Mouse (Mus musculus) skeletal muscle tissue, adult 2 months (tissue): ENCODE measurements around the gene Rerg.

ENCODE experiments used
- DNase-seq: peaks from one replicate; pipeline ENCODE4 v3.0.0-alpha.2; 2012; ENCODE audit warnings: low read depth, low spot score

The Rerg gene

DNA sequence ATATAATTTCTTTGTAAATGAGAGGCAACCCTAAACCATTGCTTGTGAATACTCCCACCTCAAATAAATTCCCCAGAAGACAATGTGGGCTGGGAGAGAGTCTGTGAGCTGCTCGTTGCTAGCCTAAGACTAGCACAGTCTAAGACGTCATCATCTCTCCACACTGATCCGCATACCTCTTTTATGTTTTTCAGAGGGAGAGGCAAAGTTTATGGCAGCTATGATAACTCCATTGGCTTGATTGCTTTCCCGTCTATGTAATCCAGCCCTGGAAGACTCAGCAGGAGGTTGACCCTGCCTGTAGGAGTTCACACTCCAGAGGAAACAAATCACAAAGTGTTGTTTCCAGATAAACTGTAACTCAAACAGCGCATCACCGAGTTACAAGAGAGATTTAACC, 38.9 kb downstream of the Rerg start:
- DNase-seq = no peak

DNA sequence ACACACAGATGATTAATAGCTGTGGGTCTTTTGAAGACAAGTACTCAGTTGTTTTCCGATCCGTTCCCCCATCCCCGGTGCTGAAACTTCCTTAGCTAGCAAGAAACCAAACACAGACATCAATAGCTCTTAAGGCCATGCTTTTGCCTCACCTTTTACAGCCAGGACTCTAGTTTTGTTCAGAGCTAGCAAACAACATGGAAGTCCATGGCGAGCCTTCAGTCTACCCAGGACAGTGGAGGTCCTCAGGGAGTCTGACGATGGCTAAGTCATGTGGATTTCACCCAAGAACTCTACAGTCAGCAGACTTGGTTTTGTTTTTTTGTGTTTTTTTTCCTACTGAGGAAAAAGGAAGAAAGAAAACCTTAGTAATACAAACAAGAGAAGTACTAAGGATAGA, 43.4 kb downstream of the Rerg start:
- DNase-seq = no peak

DNA sequence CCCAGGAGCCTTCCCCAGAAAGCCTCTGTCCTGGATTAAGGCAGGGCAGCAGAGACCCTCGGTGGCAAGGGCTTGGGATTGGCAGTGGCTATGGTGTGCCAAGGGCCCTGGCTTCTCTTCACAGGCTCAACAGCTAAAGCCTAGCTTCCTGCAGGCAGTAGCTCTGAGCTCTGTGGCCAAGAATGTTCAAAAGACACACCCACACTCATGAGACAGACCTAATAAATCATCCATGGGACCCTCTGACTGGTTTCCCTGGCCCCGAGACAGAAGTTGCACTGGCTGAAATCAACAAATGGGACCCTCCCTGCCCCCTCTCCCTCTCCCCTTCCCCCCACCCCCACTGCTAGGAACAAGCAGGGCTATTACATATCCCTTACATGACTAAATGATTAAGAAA, 44.1 kb downstream of the Rerg start:
- no peak for DNase-seq

DNA sequence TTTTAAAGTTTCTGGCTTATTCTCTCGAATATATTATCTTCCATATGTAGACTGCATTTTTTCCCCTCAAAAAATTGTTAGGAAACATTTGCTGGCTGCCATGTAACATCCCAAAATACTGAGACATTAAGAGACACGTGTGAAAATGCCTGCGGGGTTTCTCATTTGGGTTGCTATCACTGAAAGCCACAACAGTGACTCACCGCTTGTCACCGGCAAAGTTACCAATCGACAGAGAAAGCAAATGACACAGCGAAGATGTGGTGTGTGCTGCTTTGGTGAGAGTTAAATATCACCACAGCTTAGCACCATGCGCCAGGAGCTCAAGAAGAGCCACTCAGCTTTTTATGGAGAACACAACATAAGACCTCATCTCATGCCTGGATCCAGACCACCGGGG, 44.9 kb downstream of the Rerg start:
- no peak for DNase-seq

DNA sequence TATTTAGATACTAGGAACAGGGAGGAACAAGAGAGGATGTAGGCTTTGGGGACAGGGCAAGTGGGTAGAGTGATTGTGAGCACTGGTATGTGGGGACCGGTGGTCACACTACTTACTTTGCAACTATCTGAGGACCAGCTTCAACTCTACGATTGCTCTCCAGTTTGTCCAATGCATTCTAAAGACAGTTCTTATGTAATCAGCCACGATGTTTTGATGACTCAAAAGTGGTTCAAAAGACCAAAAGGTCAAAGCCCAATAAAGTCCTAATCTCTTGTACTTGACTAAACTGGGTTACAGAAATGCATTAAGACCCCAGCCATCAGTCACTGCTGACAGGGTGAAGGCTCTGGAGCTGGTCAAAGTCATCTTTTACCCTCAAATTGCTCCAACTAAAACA, 45.3 kb downstream of the Rerg start:
- no peak for DNase-seq

DNA sequence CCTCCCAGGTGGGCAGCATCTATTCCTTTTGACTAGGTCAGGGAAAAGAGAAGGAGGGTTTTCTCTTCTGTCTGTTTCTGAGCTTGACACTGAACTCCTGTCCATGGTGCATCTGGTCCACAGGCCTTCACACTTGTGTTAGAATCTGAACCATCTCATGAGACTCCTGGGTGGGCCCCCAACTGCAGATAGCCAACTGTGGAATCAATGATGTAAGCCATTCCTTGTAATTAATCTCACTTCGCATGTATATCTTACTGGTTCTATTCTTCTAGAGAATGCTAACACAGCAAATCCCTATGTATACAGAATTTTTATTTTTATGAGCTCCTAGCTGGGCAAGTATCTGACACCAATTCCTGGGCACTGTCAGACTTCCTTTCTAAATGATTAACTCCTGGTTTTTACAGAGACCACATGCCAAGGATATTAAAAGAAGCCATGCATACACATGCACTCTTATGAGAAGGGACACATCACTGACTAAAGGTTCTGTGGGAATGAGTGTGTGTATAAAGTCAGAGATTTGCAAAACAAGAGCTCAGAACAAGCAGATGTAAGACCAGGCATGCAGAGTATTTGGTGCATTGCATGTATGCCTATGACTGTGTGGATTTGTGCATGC, 53.3 kb downstream of the Rerg start:
- DNase-seq = no peak

DNA sequence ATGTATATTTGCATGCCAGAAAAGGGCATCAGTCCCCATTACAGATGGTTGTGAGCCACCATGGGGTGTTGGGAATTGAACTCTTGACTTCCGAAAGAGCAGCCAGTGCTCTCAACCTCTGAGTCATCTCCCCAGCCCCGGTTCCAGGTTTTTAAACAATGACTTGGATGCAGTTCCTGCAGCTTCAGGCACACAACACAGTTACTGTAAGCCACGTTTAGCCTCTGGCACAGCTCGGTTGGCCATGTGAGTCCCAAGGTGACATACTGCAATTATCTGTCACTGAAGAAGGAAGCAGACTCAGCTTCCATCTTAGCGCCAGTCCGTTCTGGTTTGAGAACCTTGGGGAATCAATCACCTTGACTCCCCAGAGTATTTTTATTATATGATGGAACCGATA, 55.4 kb downstream of the Rerg start:
- no peak for DNase-seq

DNA sequence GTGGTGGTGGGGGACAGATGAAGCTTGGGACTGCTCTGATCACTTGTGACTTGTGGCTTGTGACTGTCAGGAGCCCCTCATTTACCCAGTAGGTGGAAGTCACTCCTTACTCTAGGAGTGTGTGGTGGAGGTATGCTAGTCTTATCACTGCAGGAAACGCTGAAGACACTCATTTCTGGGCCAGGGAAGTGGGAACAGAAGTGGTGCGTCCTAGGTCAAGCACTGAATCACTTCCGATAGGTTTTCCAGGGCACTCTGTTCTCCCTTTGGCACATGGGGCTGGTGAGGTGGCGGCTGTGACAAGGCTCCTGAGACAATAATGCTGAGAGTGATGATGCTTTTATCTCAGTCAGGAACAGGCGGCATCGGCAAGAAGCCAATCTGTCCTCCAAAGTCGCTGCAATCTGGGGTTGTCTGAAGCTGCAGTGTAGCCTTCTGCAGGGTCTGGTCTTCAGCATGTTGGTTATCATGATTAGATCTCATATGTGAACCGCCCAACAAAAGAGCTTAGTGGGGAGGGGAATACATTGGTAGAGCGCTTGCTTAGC, 59.0 kb downstream of the Rerg start:
- no peak for DNase-seq

DNA sequence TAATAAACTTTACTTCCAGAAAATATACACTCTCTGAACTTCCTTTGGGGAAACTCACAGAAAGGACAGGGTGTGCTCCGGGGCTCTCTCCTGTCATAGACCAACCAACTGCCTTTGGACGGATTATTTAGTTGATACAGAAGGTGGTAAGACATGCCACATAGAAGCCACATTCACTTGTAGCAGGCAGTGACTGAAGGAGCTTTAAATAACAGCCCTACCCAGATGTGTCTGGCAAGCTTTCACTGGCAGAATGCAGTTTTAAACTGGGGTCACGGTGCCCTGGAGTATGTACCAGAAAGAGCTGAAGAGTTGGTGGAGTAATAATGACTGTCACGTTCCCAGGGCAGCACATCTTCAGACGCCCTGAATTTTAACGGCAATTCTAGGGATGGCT, 59.5 kb downstream of the Rerg start:
- DNase-seq = no peak

DNA sequence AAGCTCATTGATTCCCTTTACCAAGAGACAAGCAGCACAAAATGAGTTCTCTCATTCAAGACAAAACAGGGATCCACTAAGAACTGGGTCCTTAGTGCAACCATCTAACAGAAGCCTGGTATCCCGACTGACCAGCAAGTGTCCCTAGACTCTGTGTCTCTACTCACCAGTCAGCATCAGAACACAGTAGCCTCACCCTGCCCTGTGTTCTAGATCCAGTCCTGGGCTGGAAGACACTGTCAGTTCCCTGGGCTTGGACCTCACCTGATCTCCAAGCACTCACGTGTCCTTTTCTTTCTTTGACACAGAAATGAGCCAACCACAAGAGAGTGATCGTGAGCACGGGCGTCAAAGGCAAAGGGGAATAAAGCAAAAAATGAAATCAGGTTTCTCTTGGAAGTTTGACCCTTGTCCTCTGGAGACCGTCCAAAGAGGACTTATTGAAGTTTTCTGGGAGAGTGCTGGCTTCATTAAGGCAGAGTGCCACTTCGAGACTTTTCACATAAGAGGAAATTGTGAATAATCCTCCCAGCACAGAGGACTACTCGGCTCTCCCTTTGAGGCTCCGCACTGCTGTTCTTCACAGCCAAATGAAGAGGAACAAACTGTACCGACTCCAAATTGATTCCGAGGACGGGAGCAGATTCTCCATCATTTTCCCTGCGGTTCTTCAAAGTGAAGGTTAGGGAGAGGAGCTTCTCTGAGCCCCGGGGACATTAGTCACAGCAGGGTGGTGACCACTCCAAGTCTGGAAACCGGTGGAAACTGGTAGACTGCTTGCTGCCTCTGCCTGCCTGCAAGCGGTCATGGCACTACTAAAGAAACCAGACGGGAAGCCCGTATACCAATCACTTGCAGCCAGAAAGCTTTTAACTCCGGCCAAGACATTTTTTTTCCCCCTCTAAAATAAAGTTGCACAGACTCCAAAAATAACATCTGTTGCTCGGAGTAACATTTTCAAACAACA, 60.2 kb downstream of the Rerg start:
- DNase-seq = peak; percentile 39

DNA sequence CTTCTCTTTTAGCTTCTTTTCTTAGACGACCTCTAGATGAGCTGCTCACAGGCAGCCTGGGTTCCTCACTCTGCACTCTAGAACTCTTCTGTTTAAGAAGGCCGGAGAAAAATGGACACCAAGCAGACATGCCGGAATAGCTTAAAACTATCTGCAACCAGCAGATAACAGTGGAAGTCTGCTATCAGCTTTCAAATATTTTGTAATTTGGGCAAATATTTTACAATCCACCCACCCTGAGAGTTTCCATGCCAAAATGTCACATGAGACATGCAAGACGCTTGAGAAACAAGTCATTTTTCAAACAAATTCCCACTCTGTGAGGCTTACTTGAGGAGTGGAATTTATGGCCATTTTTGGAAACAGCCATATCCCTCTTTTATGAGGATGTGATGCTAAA, 65.0 kb downstream of the Rerg start:
- no peak for DNase-seq

DNA sequence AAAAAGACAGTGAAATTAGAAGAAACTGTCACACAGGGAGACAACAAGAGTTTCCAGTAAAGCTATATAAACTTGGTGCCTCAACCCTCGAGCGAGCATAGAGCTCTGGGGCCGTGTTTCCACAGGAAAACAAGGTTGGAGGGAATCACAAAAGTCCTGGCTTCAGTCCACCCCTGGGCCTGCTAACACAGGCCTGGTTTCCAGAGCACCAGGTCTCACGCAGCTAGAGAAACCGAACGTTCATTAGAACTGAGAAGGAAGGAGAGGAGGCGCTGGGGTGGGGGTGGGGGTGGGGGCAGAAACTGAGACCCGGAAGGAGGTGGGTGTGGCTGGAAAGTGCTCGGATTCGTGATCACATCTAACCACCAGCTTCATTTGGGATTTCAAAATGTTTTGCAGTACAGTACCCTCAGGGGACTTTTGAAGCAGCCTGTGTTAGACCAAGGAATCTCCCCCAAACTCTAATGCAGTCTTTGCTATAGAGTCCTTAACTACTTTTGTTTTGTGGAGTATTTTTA, 67.6 kb downstream of the Rerg start:
- DNase-seq = no peak

DNA sequence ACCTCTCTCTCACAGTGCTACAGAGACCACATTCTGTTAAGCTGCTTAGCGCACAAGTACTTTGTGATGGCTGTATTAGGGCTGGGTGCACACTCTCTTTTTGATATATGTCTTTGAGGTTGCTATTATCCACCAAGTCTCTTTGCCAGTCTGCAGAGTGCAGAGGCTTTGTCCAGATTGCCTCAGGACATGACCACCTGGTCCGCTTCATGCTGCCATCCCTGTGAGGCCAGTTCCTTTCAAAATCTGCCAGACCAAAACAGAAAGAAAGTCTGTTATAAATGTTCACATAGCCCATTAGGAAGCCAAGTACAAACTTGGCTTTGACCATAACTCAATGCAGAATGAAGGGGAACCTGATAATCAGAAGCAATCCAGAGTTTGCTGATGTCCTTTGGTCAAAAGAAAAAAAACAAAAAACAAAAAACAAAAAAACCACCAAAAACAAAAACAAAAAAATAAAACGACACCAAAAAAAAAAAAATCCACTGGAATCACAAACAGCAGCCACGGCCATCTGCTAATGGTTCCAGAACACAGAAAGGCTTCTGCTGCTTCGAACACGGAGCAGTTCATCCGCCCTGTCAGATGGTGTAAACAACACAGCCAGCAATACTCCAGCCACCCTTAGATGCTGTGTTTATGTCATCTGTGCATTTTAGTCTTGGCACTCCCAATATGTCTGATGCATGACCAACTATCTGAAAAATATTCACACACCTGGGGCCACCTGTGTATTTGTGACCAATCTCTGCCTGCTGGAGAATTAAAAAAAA, 68.2 kb downstream of the Rerg start:
- DNase-seq = no peak

DNA sequence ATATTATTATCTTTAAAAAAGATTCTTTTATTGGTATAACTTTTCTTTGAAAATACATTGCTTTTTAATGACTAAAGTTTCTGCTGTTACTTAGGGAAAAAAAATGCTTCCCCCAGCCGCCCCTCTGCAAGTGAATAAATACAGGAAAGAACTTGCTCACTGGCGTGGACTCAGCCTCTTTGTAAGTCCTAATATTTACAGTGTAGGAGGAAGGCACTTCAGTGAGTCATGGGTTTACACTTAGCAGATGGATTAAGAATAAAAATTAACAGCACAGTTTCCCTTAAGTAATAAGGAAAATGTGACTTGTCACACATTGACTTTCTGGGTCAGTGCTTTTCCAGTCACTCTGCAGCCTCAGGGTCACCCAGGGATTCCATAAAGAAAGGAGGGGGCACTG, 70.0 kb downstream of the Rerg start:
- no peak for DNase-seq

DNA sequence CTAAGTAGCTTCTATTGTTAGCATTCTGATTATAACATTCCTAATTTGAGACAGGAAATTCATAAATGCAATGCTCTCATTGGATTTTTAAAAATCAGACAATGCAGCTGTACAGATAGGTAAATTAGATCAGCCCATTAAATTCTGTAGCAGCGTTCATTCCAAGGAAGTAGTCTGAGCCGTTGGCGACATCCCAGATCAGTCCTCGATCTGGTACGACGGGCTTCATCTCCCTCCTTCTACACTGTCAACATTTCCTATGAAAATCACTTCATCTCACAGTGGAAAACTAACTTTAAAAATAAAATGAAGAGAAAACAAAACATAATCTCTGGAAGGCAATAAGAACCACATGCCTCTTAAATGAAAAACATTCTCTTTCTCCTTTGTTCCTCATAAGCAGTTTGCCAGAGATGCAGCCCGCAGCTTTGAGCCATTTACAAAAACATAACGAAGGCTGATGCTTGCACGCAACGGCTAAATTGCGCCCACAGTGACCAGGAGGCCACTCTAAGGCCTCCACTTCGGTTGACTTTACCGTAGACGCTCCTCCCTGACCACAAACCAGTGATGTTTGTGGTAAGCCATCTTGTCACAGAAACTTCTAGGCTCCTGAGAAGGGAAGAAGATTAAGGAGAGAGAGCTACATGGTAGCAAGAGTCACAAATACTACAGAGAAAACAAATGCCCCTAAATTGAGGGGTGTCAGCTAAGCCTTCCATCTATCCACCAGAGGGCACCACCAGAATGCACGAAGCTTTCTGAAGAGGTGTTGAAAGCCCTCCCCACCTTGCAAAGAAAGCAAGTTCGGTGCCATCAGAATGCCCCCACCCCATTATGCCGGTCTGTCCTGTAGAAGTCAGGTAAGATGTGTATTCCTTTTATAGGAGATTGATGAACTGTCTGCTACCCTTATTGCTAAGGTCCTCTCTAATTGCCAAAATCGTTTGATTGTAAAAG, 71.8 kb downstream of the Rerg start:
- peak; percentile 17 for DNase-seq

DNA sequence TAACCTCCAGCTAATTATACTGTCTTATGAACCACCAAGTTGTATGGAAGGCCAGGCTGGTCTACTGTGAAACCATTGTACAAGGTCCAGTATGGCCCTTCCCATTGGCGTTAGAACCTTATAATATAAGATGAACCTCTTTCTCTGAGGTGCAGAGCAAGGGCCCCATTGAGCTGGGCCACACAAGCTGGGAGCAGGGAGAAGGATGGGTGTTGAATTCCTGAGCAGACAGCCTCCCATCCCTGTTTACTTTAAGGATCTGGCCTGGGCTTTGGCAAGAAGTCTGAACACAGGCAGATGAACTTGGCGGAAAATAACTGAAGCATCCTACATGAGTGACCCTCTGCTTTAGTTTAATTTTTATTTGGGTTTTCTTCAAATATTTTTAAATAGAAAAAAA, 75.8 kb downstream of the Rerg start:
- no peak for DNase-seq

DNA sequence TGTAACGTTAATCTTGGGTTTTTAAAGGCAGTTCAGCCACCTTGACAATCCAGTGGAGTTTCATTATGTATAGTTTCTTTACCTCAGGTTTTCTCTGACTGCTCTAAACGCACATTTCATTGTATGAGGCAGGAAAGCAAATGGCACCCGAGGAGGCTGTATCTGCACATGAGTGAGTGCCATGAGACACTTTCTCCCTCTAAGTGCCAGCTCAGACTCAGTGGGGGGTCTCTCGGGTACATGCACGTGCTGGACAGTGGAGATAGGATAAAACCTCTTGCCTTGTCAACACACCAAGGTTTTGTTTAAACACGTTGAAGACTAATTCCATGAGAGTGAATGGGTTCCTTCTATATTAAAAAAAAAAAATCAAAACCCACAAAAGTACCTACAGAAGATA, 81.8 kb downstream of the Rerg start:
- DNase-seq = no peak

DNA sequence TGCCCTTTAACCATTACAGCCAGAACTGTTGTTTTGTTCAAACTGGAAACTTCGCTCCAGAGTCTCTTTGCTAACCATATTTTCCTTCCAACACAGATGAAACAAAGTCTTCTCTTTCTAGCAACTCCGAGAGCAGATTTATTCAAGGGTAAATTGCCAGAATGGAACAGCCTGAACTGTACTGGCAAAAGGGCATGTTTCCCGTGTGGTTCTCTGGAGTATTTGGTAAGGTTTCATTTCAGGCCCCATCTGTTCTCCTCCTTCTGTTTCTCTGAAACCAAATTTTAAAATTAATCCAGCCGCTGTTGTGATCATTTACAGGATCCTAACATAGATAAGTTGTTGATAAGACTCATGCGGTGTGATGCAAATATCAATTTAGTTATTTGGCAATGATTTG, 82.3 kb downstream of the Rerg start:
- DNase-seq = no peak

DNA sequence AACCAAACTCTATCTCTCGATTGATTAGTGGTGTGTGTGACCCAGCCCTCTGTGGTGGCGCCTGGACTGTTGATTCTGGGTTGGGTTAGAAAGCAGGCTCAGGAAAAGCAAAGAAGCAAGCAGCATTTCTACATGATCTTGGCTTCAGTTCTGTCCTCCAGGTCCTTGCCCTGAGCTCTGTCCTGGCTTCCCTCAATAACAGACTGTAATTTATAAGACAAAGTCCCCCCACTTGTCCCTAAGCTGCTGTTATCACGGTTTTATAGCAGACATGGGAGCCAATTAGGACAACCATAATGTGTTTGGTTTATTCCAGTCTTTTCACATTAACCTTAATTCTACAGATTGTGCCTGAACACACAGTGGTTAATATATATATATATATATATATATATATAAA, 82.8 kb downstream of the Rerg start:
- no peak for DNase-seq

DNA sequence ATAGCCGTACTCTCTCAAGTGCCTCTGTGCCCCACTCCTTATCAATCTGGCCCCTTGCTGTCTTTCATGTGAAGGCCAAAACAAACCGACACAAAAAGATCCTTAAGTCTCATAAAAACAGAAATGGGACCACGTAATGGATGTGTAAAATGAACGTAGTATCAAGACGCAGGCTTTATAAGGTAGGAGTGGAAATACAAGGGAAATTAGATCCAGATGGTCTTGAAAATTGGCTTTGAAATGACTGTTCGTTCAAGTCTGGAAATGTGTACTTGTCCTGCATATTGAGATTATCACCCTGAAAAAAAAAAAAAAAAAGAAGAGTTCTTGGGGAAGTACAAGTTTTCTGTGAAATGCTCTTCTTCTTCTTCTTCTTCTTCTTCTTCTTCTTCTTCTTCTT, 90.6 kb downstream of the Rerg start:
- no peak for DNase-seq

DNA sequence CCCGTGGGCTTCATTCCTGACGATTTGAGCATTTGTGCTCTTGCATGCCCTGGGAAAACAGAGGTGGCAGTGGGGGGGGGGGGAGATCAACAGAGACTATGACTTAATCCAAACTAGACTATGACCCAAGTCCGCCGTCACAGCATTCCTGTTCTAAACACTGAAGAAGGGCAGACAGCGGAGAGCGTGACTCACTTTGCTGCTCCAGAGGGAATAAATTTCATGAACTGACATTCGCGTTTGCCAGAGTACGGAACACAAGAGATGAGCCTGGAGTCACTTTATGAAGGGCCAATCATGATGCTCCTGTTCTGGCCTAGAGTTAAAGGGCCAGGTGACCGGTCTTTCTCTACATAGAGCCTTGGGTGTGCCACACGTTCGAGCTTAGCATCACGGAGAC, 93.6 kb downstream of the Rerg start:
- no peak for DNase-seq
